Mouse (Mus musculus): Measurements from ENCODE around the gene P4htm.

P4htm gene

DNA sequence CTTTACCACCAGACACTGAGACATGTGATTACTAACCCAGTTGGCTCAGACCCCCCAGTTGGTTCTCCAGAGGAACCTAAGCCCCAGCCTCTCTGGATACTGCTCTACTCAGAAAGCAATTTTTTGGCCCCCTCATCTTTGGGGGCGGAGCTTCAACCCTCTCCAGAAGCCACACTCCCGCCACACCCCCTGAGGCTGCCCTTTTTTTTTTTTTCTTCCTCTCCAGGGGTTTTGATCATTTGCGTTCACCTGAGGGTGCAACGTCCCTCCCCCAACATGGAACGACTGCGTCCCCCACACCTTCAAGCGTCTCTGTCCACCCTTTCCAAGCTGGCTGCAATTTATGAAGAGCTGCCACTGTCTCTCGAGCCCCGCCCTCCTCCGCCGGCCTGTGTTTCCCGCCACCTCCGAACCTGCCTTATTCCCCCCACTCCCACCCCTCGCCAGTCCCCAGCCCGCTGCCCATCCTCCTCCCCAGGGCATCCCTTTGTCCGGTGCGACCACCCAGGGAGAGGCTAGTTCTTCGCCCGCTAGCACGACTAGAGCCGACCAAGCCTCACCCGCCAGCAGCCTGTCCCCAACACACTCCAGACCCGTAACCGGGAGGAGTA is 19.4 kb downstream of the P4htm start:
- DNase-seq (ENCODE audit: low read depth) = peak; percentile 61

DNA sequence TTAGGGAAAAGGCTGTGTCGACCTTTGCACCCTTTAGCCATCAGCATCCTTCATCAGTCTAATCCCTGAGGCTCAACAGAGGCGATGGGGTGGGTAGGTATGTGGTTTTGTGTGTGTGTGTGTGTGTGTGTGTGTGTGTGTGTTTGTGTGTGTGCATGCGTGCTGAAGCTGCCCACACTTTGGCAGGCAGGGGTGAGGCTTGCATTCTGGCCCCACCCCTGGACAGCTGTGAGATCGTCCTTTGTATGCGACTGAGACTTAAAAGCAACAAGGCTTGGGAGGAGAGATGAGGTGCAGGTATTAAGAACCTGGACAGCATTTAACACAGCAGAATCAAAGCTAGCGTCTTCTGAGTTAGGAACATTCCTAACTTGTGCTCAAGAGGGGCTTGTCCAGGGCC is 20.4 kb downstream of the P4htm start:
- DNase-seq (ENCODE audit: low read depth) = no peak

DNA sequence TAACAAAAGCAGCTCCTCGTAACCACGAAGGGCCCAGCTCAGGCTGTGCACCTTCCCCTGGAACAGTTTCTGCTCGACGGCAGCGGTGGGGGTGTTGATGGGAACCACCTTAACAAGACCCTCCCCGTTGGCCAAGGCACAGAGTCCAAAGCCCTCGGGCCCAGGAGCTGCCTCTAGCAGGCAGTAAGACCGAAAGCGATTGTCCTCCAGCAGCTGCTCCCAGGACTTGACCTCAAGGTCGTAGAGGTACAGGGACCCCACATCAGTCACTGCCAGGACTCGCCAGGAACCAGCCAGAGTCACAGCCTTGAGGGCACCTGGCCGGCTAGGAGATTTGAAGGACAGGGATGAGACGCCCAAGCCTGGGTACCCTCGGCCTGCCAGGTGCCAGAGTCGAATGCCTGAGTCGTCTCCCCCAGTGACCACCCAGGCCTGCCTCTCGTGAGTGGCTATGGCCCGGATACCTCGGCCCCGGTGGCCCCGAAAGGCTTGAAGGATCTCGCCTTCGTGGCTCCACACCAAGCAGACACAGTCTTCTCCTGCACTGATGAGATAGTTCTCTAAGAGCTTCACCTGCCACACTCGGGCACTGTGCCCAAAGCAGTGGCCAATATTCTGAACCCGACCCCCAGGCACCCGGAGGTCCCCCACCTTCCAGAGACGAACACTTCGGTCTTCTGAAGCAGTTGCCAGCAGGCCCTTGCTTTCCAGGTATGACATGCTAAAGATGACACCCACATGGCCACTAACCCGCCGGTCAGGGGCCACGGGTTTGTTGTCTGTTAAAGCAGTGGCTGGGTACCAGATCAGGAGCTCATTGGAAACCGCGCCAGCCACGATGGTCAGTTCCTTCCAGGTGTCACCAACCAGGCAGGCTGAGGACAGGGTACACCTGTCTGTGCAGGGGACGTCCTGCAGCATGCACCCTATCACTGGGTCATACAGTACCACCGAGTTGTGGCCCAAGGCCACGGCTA is 21.9 kb downstream of the P4htm start:
- DNase-seq (ENCODE audit: low read depth) = no peak

DNA sequence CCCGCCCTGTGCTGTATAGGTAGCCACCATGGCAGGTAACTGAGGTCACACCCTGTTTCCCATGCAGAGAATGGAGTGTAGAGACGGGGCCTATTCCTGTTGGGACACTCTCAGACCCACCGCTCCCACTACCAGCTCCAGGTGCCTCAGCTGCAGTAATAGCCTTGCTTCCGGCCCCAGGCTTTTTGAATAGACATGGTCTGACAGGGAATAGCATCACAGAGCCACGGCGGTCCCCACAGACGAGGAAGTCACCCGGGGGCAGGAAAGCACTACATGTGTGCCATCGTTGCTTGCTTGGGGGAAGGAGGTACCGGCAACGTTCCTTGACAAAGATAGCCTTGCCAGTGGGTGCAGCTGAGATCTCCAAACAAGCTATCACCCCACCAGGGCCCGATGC is 22.5 kb downstream of the P4htm start:
- no peak for DNase-seq (ENCODE audit: low read depth)

DNA sequence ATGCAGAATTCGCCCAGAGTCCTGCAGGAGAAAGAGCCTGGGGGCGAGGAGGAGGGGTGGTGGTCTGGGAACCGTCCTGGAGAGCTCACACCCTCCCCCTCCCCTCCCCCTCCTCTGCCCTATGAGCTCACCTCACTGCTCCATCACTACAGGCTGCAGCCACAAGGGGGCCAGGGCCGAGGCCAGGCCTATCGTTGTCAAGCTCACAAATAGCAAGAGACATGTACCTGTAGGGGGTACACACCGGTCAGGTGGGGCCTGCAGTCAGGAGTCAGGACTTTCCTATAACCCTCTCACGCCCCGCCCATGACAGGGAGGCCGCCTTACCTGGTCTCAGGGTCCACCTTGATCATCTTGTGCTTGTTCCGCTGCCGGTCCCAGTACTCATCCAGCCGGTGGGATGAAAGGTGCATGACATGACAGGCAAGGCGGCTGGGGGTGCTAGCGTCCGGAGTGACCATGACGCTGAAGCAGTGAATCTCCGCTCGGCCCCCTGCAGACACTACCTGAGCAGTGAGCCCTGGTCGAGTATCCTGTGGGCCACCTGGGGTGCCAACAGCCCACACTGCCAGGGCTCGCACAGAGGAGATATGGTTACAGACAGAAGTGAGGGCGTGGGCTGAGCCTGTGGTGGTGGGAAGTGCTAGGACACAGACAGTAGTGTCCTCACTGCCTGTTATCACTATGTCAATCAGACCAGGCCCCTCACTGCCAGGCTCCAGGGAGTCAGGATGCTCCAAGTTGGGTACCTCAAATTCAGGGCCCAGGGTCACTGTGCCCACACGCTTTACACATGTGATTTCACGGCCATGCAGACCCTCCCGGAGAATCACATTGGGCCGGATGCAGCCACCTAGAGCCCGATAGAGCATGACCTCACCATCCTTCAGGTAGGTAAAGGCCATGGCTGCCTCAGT is 23.4 kb downstream of the P4htm start:
- DNase-seq (ENCODE audit: low read depth) = peak; percentile 78

DNA sequence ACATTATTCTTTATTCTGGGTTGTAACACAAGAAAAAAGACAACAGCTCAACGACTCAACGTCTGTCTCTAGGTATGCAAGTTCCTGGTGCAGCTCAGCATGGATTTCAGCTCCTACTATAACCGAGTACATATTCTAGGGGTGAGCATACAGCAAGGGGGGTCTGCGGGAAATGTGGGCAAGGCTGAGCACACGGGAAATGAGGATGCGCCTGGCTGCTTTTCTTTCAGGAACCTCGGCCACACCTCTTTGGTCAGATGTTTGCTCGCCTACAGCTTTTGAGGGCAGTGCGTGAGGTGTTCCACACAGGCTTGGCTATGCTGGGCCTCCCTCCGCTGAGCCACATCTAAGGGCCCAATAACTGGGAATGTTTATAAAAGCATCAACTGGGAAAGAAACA is 25.1 kb downstream of the P4htm start:
- no peak for DNase-seq (ENCODE audit: low read depth)

DNA sequence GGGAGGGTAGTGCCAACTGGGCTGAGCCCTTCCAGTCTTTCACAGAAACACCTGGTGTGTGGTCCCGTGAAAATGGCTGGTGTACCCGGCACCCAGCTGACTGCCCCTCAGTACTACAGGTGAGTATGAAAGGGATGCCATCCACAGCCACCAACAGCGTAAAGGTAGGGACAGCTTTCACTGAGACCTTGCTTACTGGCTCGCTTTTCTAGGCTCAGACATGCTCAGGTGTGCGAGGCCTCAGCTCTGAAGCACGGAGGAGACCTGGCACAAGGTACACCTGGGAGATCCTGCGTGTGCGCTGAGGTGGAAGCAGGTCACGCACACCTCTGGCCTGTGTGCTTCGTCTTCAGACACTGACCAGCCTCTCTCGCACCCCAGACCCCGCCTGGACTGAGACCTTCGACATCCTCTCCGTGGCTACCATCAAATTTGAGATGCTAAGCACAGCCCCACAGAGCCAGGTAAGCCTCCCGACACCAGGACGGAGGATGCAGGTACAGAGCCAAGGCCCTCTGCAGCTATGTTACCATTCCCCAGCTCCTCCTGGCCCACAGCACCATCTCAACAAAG is 26.0 kb downstream of the P4htm start:
- no peak for DNase-seq (ENCODE audit: low read depth)

DNA sequence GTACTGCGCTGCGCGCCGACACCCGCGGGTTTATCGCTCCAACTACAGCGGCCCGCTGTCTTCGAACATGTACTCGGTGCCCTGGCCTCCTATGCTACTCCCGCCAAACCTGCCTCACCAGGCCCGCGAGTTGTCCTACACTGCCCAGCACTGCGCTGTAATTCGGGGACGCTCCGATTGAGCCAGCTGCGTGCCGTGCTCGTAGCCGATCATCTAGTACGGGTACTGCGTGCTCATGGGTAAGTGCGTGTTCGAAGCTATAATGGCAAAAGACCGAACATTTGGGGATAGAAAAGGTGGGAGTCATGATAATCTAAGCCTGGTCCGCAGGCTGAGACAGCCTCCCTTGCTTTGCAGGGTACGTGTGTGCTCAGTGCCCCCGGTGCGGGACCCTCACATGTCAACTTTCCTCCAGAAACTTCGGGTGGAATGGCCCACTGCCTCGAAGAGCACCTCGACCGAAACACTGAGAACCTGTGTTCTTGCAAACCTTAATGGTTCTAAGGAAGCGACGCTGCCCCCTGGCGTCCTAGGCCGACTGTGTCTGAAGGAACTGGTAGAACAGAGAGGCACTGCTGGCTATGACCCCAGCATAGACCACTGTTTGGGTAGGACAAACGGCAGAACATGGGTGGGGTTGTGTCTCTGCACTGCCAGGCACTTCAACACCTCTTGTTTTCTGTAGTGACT is 27.1 kb downstream of the P4htm start:
- peak; percentile 90 for DNase-seq (ENCODE audit: low read depth)

DNA sequence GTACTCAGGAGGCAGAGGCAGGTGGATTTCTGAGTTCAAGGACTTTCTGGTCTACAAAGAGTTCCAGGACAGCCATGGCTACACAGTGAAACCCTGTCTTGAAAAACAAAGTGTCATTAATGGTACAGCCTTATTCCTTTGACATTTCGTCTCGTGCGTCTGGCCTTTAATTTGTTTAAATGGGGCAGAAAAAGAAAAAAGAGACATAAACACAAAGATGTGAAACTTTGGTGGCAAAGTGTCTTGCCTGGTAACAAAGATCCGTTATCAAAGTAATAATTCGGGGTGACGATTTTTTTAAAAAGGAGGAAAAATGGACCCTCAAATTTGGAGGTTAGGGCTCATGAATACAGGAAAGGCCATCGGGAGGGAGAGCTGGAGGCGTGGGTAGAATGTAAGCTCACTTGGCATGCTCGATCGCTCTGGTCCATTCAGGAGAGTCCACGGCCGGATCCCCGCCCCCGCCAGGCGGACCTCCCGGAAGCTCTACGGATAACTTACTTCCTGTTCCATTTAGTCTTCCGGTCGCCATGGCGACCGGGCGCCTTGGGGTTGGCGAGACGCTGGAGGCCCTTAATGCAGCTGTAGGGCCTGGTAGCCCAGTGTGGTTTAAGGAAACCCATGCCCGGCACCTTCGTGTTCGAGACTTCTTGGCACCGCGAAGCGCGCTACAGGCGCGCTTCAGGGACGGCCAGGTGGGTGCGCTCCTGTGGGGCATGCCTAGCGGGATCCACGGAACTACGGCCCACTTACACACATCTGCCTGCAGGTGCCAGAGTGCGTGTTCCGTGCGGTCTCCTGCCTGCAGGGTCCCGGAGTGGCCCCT is 27.9 kb downstream of the P4htm start, which contains the start of gene Dalrd3:
Dalrd3 (plus strand) TSS at position 506 of the 826 bp plus-strand sequence.
- peak; percentile 90 for DNase-seq (ENCODE audit: low read depth)

DNA sequence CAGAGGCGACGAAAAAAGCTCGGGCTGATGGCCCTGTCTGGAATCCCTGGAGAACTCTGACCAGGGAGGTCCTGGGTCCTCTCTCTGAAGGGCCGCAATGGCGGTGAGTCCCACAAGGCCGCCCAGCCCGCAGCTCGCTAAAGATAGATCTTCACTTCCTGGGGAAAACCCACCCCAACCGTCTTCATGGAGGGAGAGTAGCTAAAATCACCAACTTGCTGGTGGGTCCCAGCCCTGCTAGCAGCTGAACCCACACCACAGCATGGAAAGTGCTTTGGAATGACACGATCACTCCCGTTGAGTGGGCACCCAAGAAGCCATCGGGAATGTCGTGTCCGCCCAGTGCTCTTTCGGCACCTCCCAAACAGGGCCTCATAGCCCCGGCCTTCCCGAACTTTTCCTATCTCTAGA is 29.0 kb downstream of the P4htm start:
- peak; percentile 15 for DNase-seq (ENCODE audit: low read depth)

DNA sequence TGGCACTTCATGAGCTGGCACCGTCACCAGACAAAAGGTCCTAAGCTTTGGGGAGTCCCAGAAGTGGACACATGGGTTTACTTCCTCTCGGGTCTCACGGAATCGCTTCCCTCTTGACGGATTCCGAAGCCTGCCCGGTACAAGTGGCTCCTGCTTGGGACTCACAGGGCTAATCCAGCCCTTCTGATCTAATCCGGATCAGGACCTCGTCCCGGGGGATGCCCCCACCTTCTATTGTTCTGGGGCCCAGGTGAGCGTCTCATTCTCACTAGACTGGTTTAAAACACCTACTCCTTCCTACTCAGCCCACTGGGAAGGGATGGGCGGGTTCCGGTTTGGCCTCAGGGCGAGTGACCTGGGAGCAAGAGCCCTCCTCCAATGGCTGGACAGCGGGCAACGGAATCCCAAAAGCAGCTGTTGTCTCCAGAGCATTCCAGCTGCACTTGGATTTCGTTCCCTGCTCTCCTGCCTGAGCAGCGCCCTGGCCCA is 29.5 kb downstream of the P4htm start:
- no peak for DNase-seq (ENCODE audit: low read depth)

DNA sequence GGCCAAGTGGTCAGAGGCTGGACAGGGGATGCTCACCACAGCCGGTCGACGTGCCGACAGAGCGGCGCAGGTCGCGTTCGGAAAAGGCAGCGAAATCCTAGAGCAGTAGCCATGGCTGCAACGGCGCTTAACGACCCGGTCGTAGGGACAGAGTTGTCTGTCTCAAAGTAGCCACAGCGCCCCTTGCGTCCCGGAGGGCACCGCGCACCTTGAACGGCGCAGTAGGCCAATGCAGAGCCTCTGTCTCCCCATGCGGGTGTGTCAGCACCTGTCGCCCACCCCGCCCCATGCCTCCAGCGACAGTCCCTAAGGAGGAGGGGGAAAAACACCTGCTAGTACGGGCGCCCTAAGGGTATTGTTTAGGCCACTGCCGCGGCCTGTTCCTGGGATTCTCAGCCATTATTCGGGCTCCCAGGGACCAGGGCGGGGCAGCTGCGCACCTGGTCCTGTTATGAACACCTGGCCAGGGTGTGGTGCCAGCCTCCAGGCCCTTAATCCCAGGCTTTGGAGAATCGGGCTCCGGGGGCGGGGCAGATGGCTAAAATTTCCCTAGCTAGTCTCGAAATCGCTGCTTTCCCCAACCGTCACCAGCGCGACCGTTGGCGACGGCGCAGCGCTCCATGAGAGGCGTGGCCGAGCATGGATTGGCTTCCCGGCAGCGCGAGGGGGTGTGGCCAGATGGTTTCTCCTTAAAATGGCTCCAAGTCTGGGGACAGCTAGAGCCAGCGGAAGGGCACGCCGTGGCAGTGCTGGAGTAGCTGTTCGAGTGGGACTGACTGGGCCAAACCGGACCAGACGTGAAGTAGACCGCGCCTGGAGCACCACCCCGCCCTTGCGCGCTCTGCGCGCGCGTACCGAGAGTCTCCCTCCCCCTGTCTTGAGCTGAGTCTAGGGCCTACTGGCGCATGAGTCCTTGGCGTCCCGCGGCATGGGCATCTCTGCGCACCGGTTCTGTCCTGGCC is 30.4 kb downstream of the P4htm start, which contains the start of gene Ndufaf3:
Ndufaf3 (minus strand) TSS at position 620 of the 962 bp plus-strand sequence.
- peak; percentile 97 for DNase-seq (ENCODE audit: low read depth)

DNA sequence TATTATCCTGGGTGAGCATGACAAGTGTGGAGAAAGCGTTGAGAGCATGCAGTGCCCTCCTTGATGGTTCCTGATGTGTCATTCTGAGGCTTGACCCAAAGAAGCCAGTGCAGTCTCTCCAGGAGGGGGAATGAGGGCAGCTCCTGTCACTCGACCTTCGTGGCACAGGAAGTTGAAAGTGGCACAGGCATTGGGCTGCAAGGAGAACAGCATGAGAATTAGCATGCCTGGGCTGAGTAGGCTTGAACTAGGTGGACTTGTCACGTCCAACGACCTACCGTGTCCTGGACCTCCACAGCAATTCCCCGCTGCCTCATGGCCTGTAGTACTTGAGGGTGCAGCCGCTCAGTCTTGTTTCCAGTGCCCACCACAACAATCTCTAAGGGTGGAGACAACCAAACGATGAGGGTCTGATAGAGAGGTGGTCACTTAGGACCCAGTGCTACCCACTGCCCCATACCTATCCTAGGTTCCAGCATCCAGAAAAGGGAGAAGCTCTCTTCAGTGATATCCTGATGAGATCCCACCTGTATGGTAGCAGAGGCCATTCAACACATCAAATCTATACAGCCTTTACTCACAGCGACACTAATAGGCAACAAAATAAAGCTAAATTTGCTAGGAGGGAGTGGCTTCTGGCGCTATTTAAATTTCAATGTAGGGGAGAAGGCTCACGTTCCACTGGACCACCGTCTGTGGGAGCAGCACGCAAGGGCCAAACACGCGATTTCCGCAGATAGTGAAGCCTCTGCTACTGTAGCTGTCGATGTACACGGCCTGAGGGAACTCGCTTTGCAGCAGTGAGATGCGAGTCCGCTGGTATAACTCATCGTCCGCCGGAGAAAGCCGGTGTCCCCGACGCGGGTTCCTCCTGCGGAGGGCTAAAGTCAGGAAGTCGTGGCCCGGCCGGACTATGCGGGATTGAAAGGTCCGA is 31.3 kb downstream of the P4htm start:
- peak; percentile 36 for DNase-seq (ENCODE audit: low read depth)

DNA sequence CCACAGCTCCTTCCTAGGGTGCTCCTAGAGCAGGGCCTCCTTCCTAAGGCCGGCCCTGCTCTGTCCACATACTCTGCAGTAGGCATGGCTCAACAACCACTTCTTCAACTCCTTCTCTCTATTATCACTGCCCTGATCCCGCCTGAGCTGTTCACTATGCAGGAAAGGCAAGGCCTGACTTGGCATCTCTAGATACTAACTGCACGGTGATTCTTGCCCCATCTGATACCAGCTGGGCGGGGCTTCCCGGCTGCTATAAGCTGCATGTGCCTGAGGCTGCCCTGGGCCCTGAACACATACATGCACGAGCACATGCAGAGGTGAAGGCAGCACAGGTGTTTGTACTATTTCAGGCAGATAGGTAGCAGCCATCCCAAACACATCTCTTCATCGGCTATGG is 33.3 kb downstream of the P4htm start:
- DNase-seq (ENCODE audit: low read depth) = no peak

DNA sequence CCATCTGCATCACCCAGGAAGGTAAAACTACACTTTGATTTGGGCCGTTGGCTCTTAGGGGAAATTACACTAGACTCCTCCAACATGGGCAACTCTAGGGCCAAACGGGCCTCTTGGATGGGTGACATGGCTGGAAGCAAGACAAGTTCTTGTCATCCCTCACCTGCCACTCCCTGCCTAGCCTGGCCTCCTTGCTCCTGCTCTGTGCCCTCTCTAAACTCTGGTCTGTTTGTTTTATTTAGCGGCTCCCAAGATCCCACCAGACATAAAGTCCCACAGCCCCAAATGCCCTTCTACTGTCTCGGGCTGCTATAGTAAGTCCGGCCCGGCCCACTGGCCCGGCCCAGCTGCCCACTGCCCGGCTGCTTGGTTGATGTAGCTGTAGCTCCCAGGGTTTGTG is 33.8 kb downstream of the P4htm start:
- no peak for DNase-seq (ENCODE audit: low read depth)

DNA sequence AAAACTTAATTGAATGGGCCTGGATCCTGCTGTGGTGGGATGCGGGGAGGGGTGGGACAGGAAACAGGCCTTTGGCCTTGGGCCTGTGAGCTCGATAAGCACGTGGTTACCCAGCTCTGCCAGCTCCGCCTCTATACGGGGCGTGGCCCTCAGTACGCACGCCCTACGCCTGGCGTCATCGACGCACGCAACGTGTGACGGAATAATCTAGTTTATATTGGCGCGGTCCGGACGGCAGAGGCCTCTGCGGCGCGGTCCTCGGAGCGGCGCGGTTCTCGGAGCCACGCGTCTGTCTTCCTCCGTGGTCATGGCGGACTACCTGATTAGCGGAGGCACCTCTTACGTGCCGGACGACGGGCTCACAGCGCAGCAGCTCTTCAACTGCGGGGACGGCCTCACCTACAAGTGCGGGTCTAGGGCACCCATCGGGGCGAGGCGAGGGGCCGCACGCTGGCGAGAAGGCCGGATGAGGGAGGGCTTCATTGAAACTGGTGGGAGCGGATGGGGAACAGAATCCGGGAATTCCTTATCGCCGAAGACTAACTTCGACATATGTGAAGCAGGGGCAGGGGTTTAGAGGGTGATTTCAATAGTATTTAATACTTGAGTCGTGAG is 37.1 kb downstream of the P4htm start, which contains the start of gene Impdh2:
Impdh2 (plus strand) TSS at position 60 of the 615 bp plus-strand sequence.
- DNase-seq (ENCODE audit: low read depth) = peak; percentile 99

DNA sequence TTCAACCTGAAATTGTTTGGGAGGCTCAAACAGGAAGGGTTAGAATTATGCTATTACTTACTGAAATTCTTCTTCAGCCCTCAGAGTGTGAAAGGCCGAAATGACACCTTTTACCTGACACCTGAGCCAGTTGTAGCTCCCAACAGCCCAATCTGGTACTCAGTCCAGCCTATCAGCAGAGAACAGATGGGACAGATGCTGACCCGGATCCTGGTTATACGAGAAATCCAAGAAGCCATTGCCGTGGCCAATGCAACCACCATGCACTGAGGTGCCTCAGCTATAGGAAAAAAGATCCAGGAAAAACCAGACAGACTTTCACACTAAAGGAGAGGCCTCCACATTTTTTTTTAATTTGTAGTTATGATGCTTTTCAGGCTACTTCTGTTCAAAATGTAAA is 38.3 kb downstream of the P4htm start:
- no peak for DNase-seq (ENCODE audit: low read depth)

Data from naive thymus-derived CD4-positive, alpha-beta T cell, adult 2 months (primary cell).